Mouse (Mus musculus) naive thymus-derived CD4-positive, alpha-beta T cell, adult 5 months (primary cell): Measurements from ENCODE around the gene Gm10153. TPM values are rescaled to one million over a fixed set of nuclear protein-coding genes. Genes with fewer than 3 reads are reported as not detected.

Experiments
- polyA plus RNA-seq: library from polyadenylated mRNA; unstranded; fragments of 100-300 nt; shearing (Covaris generic); gene quantifications from one replicate; pipeline ENCODE4 v1.2.1, GENCODE M21; 2017

The Gm10153 gene
- polyA plus RNA-seq, result not detected

GRCm38 (mm10) chr7:142190289-142190688 lies at the start of gene Gm10153:
TSS of gene Gm10153 (minus strand) at chr7:142190389.

DNA sequence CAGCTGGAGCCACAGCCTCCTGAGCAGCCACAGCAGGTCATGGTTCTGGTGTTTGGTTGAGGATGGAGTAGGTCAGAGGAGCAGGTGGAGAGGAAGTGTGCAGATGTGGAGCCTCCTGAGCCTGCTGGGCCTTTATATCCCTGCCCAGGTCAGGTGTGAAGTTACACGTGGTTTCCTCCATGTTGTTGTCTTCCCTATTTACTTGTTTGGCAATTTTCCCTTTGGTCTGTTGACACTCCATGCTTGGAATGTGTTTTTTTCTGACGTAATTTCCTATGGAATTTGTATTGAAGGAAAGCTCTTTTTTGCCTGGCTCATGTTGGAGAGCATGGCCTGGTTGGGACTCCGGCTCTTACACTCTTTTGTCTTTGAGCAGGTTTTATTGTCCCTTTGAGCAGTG lies 39.7 kb upstream of the Gm10153 start, which contains the start of gene Krtap5-5:
Gene Krtap5-5 (minus strand): TSS at position 101 of the 400 bp plus-strand sequence.

DNA sequence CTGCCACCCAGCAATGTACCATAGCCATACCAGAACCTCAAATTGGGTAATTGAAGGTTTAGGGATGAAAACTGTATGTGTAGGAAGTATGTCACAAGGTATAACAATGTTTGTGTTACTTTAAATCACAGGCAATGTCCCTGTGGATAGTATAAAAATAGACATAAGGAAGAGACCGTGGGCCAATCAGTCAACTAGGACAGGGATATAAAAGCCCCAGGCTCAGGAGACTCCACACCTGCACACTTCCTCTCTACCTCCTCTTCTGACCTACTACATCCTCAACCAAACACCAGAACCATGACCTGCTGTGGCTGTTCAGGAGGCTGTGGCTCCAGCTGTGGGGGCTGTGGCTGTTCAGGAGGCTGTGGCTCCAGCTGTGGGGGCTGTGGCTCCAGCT lies 21.4 kb upstream of the Gm10153 start, which contains the start of gene Gm7579:
Gene Gm7579 (plus strand): TSS at position 301 of the 400 bp plus-strand sequence.

GRCm38 (mm10) chr7:142201064-142201463 lies 10.9 kb upstream of the Gm10153 start, which contains the start of gene Krtap5-3:
TSS of gene Krtap5-3 (plus strand) at chr7:142201364.

GRCm38 (mm10) chr7:142175905-142176304 lies 14.3 kb downstream of the Gm10153 start, which contains the start of gene Krtap5-2:
TSS of gene Krtap5-2 (minus strand) at chr7:142176005.

GRCm38 (mm10) chr7:142165639-142166038 lies 24.6 kb downstream of the Gm10153 start, which contains the start of gene Gm4553:
TSS of gene Gm4553 (minus strand) at chr7:142165739.

DNA sequence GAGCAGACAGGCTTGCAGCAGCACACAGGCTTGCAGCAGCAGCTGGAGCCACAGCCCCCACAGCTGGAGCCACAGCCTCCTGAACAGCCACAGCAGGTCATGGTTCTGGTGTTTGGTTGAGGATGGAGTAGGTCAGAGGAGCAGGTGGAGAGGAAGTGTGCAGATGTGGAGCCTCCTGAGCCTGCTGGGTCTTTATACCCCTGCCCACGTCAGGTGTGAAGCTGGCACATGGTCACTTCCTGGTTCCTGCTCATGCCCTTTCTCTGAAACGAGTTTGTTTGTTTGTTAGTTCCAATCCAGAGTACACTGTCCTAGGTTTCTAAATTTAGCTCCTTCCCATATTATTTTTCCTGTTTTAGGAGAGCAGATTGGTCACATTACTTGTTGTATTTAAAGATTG lies 33.2 kb downstream of the Gm10153 start, which contains the start of gene Gm29735:
Gene Gm29735 (minus strand): TSS at position 101 of the 400 bp plus-strand sequence.

DNA sequence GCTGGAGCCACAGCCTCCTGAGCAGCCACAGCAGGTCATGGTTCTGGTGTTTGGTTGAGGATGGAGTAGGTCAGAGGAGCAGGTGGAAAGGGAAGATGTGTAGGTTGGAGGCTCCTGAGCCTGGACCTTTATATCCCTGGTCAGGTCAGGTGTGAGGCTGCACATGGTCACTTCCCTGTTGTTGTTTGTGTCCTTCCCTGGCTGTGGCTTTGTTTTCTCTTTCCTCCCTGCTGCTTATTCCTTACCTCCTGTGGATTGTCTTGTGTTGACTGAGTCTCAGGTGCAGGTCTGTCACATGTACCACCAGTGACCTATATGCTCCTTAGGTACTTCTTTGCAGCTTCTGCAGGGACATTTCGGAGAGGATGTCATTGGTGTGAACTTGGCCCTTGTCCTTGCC lies 45.7 kb downstream of the Gm10153 start, which contains the start of gene Gm45337:
Gene Gm45337 (minus strand): TSS at position 101 of the 400 bp plus-strand sequence.

Other genes starting within 250 kb of the Gm10153 start
- gene Brsk2, start 240.6 kb downstream of the Gm10153 start, polyA plus RNA-seq, result 0.88 TPM
- gene Mob2, start 129.3 kb downstream of the Gm10153 start, polyA plus RNA-seq, result 154 TPM
- 5.1 TPM for gene Dusp8, start 94.5 kb downstream of the Gm10153 start, polyA plus RNA-seq
- not detected for gene Gm45618, start 69.7 kb downstream of the Gm10153 start, polyA plus RNA-seq
- gene Gm39115, start 54.4 kb downstream of the Gm10153 start, polyA plus RNA-seq, result not detected
- gene Gm45337, start 45.8 kb downstream of the Gm10153 start, polyA plus RNA-seq, result not detected
- gene Gm29735, start 33.3 kb downstream of the Gm10153 start, polyA plus RNA-seq, result not detected
- gene Gm4553, start 24.6 kb downstream of the Gm10153 start, polyA plus RNA-seq, result not detected
- gene Krtap5-2, start 14.4 kb downstream of the Gm10153 start, polyA plus RNA-seq, result not detected
- gene Krtap5-3, start 11.0 kb upstream of the Gm10153 start, polyA plus RNA-seq, result not detected
- gene Gm7579, start 21.5 kb upstream of the Gm10153 start, polyA plus RNA-seq, result not detected
- not detected for gene Krtap5-5, start 39.6 kb upstream of the Gm10153 start, polyA plus RNA-seq
- not detected for gene Gm40460, start 50.7 kb upstream of the Gm10153 start, polyA plus RNA-seq
- gene Gm2431, start 68.0 kb upstream of the Gm10153 start, polyA plus RNA-seq, result not detected
- gene Gm4559, start 84.0 kb upstream of the Gm10153 start, polyA plus RNA-seq, result not detected
- gene Krtap5-1, start 106.7 kb upstream of the Gm10153 start, polyA plus RNA-seq, result not detected
- gene Krtap5-4, start 113.2 kb upstream of the Gm10153 start, polyA plus RNA-seq, result not detected
- 3.5 TPM for gene Ifitm10, start 183.4 kb upstream of the Gm10153 start, polyA plus RNA-seq
- 4.7 TPM for gene Gm49369, start 192.3 kb upstream of the Gm10153 start, polyA plus RNA-seq
- 251 TPM for gene Ctsd, start 197.6 kb upstream of the Gm10153 start, polyA plus RNA-seq
- gene Syt8, start 244.5 kb upstream of the Gm10153 start, polyA plus RNA-seq, result not detected